Mouse (Mus musculus) intestine, embryonic 14.5 days (tissue): Measurements from ENCODE around the gene Pak1. TPM values are rescaled to one million over a fixed set of nuclear protein-coding genes. Genes with fewer than 3 reads are reported as not detected.

ENCODE experiments used
- polyA plus RNA-seq: library from polyadenylated mRNA; unstranded; fragments of >200 nt; fragmentation: Nextera tagmentation; extraction: Ambion mirVana; gene quantifications from 2 replicates; pipeline ENCODE4 v1.2.1, GENCODE M21; 2014

The Pak1 gene
- polyA plus RNA-seq, 1 experiment from 2014 or later = 39.3 TPM

Other genes with a start within 250 kb of the Pak1 start
- 48.8 and 54.0 TPM in 2 replicates for gene Aamdc, start 209.0 kb upstream of the Pak1 start, polyA plus RNA-seq
- 20.3 and 20.9 TPM in 2 replicates for gene Rsf1, start 208.7 kb upstream of the Pak1 start, polyA plus RNA-seq
- gene Clns1a, start 91.9 kb upstream of the Pak1 start, polyA plus RNA-seq = 187 and 198 TPM in 2 replicates
- 19.7 and 26.3 TPM in 2 replicates for gene Aqp11, start 50.3 kb upstream of the Pak1 start, polyA plus RNA-seq
- not detected in 2 replicates for gene Gdpd4, start 131.4 kb downstream of the Pak1 start, polyA plus RNA-seq